Mouse (Mus musculus): ENCODE measurements around the gene Meis2. TPM values are rescaled to one million over a fixed set of nuclear protein-coding genes. Genes with fewer than 3 reads are reported as not detected.

Gene Meis2
- total and polyA plus RNA-seq, 2 experiments from 2014 or later, result 106 to 204 TPM

GRCm38 (mm10) chr2:115850961-115851360, 214.7 kb downstream of the Meis2 start:
- no peak overlapping the region for H3K4me3 ChIP-seq (ENCODE audit: low read depth, low read length)
- H3K9ac ChIP-seq, result no peak overlapping the region
- no peak overlapping the region; the same call in 1 of the 2 replicates for H3K27ac ChIP-seq (ENCODE audit: low read depth, low read length)
- no peaks in the 10 kb centered on the region for H3K36me3 ChIP-seq (ENCODE audit: insufficient read depth)
- no peak for DNase-seq
- H3K4me1 ChIP-seq (ENCODE audit: insufficient read depth), result peaks cover 7% of the 10 kb centered on the region; the same call in 1 of the 2 replicates
- no peak overlapping the region for H3K4me2 ChIP-seq (ENCODE audit: low read depth)
- no peak for TF ChIP-seq CTCF (IDR thresholded peaks at IDR 0.05; ENCODE audit: low read depth)
- no peak for ATAC-seq
- WGBS, result 95% methylated on average over 4 of the region's 4 CpGs
- no peaks in the 10 kb centered on the region for H3K9me3 ChIP-seq (ENCODE audit: low read length)
- H3K27me3 ChIP-seq (ENCODE audit: insufficient read depth, low read length), result peaks cover 6% of the 10 kb centered on the region; the same call in 1 of the 2 replicates

DNA sequence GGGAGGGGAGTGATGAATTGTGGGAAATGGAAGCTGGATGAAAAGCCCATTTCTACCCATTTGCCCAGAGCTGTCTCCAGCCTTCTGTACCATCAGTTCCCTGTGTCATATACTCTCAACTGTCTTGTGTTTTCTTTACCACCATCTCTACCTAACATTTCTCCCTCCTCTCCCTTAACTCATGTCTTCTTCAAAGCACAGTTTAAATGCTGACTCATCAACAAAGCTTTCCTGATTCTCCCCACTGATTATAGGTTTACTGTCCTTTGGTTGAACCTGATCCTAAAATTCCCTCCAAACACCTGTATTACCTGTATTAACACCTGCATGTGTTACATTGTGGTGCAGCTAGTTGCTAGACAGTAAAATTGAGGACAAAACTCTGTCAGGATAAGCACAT, 222.8 kb downstream of the Meis2 start:
- TF ChIP-seq CTCF (IDR thresholded peaks at IDR 0.05; ENCODE audit: low read depth), result no peak

DNA sequence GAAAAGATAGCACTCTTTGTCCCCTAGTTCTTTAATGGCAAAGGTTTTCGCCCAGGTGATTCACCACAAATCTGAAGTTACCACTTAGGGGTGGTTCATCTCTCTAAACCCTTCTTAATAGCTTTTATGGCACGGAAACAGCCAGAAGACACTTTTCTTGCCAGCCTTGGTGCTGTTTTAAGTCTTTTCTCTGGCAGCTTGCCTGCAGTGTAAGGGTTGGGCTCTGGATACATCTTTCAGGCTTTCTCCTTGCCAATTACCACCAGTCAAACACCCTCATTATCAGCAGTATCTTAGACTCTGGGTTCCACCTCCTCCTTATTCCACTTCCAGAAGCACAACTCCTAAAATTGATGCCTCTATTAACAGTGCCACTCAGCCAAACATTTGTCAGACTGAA, 229.6 kb downstream of the Meis2 start:
- Histone ChIP-seq H3K4me2 (ENCODE audit: low read depth) (no peak overlapping the region), H3K9ac (no peak overlapping the region), H3K36me3 (ENCODE audit: insufficient read depth) (no peaks in the 10 kb centered on the region), H3K9me3 (ENCODE audit: low read length) (no peaks in the 10 kb centered on the region), H3K4me3 (ENCODE audit: low read depth, low read length) (no peak overlapping the region), H3K4me1 (ENCODE audit: insufficient read depth) (no peaks in the 10 kb centered on the region), H3K27me3 (ENCODE audit: insufficient read depth, low read length) (no peaks in the 10 kb centered on the region), H3K27ac (ENCODE audit: low read depth, low read length) (no peak overlapping the region)
- TF ChIP-seq CTCF (IDR thresholded peaks at IDR 0.05; ENCODE audit: low read depth), result no peak
- ATAC-seq (no peak; the same call in 1 of the 2 replicates), DNase-seq (no peak)
- 55% methylated on average over 2 of the region's 2 CpGs for WGBS

More for the DNA sequence above, 222.8 kb downstream of the Meis2 start:
- ATAC-seq, result no peak
- no peak overlapping the region for H3K4me3 ChIP-seq (ENCODE audit: low read depth, low read length)
- H3K4me1 ChIP-seq (ENCODE audit: insufficient read depth), result no peaks in the 10 kb centered on the region
- DNase-seq, result no peak
- no peaks in the 10 kb centered on the region for H3K36me3 ChIP-seq (ENCODE audit: insufficient read depth)
- no peaks in the 10 kb centered on the region for H3K9me3 ChIP-seq (ENCODE audit: low read length)
- H3K9ac ChIP-seq, result no peak overlapping the region
- no peaks in the 10 kb centered on the region for H3K27me3 ChIP-seq (ENCODE audit: insufficient read depth, low read length)
- no peak overlapping the region for H3K27ac ChIP-seq (ENCODE audit: low read depth, low read length)
- no peak overlapping the region for H3K4me2 ChIP-seq (ENCODE audit: low read depth)

DNA sequence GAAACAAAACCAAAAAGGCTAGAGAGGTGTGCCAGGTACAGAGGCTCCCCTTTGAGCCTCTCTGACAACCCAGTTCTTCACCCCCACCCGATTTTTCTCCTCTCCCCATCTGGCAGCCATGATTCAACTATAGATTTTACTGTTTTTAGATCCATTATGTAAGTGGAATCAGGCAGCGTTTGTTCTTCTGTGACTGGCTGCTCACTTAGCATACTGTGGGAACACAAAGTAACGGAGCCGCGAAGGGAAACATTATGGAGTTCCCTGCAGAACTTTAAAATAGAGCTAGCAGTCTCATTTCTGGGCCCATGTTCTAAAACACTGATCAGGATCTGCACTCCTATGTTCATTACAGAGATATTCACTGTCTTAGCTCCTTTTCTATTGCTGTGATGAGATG, 243.3 kb downstream of the Meis2 start:
- ATAC-seq (no peak), DNase-seq (peak; percentile 25)
- Histone ChIP-seq H3K4me3 (ENCODE audit: low read depth, low read length) (no peak overlapping the region), H3K9me3 (ENCODE audit: low read length) (no peaks in the 10 kb centered on the region), H3K4me1 (ENCODE audit: insufficient read depth) (no peaks in the 10 kb centered on the region), H3K27me3 (ENCODE audit: insufficient read depth, low read length) (no peaks in the 10 kb centered on the region), H3K36me3 (ENCODE audit: insufficient read depth) (no peaks in the 10 kb centered on the region), H3K27ac (ENCODE audit: low read depth, low read length) (no peak overlapping the region), H3K4me2 (ENCODE audit: low read depth) (no peak overlapping the region), H3K9ac (no peak overlapping the region)
- WGBS, result 77% methylated on average over 5 of the region's 5 CpGs
- TF ChIP-seq CTCF (IDR thresholded peaks at IDR 0.05; ENCODE audit: low read depth), result no peak

GRCm38 (mm10) chr2:115817959-115818358, 247.7 kb downstream of the Meis2 start:
- no peak overlapping the region for H3K27ac ChIP-seq (ENCODE audit: low read depth, low read length)
- no peak overlapping the region for H3K9ac ChIP-seq
- WGBS, result 66% methylated on average over 6 of the region's 6 CpGs
- no peaks in the 10 kb centered on the region for H3K9me3 ChIP-seq (ENCODE audit: low read length)
- no peak overlapping the region for H3K4me3 ChIP-seq (ENCODE audit: low read depth, low read length)
- DNase-seq, result no peak
- TF ChIP-seq CTCF (IDR thresholded peaks at IDR 0.05; ENCODE audit: low read depth), result no peak
- no peaks in the 10 kb centered on the region for H3K27me3 ChIP-seq (ENCODE audit: insufficient read depth, low read length)
- ATAC-seq, result no peak
- no peaks in the 10 kb centered on the region for H3K36me3 ChIP-seq (ENCODE audit: insufficient read depth)
- H3K4me2 ChIP-seq (ENCODE audit: low read depth), result no peak overlapping the region
- peaks cover 5% of the 10 kb centered on the region; the same call in 1 of the 2 replicates for H3K4me1 ChIP-seq (ENCODE audit: insufficient read depth)

- H3K27ac ChIP-seq (ENCODE audit: low read depth, low read length), result no peak overlapping the region
- ATAC-seq (peak; percentile 8; the same call in 1 of the 2 replicates), DNase-seq (peak; percentile 23)
- 39% methylated on average over 6 of the region's 6 CpGs for WGBS
- TF ChIP-seq CTCF (IDR thresholded peaks at IDR 0.05; ENCODE audit: low read depth), result no peak
- H3K4me2 ChIP-seq (ENCODE audit: low read depth), result peak overlapping the region; percentile 32
- H3K4me3 ChIP-seq (ENCODE audit: low read depth, low read length), result no peak overlapping the region
- no peaks in the 10 kb centered on the region for H3K36me3 ChIP-seq (ENCODE audit: insufficient read depth)
- H3K4me1 ChIP-seq (ENCODE audit: insufficient read depth), result peaks cover 5% of the 10 kb centered on the region; the same call in 1 of the 2 replicates
- no peaks in the 10 kb centered on the region for H3K9me3 ChIP-seq (ENCODE audit: low read length)
- H3K27me3 ChIP-seq (ENCODE audit: insufficient read depth, low read length), result no peaks in the 10 kb centered on the region
- no peak overlapping the region for H3K9ac ChIP-seq
These were observed 251.9 kb downstream of the Meis2 start for GRCm38 (mm10) chr2:115813721-115814120.

DNA sequence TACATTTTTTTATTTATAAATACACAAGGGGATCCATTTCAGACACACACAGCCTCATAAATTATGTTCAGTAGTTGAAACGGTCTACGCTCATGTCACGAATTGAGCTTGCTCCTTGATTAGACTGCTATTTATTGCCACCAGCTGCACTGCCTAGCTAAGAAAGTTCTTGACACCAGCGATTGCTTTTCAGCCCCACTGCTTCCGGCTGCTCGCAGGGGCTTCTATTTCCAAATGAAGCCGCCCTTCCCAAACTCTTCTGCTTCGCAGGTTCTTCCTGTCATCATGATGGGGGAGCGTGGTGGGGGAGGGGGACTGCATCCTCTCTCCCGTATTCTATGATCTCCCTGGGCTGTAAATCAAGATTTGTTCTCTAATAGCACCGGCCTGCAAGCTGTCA, 252.3 kb downstream of the Meis2 start:
- no peak overlapping the region for H3K27ac ChIP-seq (ENCODE audit: low read depth, low read length)
- H3K4me1 ChIP-seq (ENCODE audit: insufficient read depth), result peaks cover 5% of the 10 kb centered on the region; the same call in 1 of the 2 replicates
- no peak overlapping the region for H3K9ac ChIP-seq
- H3K4me3 ChIP-seq (ENCODE audit: low read depth, low read length), result no peak overlapping the region
- 28% methylated on average over 11 of the region's 11 CpGs for WGBS
- no peaks in the 10 kb centered on the region for H3K9me3 ChIP-seq (ENCODE audit: low read length)
- DNase-seq (peak; percentile 40), ATAC-seq (peak; percentile 84)
- no peak for TF ChIP-seq CTCF (IDR thresholded peaks at IDR 0.05; ENCODE audit: low read depth)
- H3K4me2 ChIP-seq (ENCODE audit: low read depth), result peak overlapping the region; percentile 32
- no peaks in the 10 kb centered on the region for H3K27me3 ChIP-seq (ENCODE audit: insufficient read depth, low read length)
- no peaks in the 10 kb centered on the region for H3K36me3 ChIP-seq (ENCODE audit: insufficient read depth)

Data from forebrain, postnatal 0 days (tissue).